Mouse (Mus musculus): Measurements from ENCODE around the gene Mgme1. TPM values are rescaled to one million over a fixed set of nuclear protein-coding genes. Genes with fewer than 3 reads are reported as not detected.

The Mgme1 gene
- polyA plus RNA-seq, 1 experiment from 2014 or later, result 11.1 TPM

GRCm38 (mm10) chr2:144239318-144239717 is 31.1 kb upstream of the Mgme1 start:
- no peak overlapping the region for H3K4me3 ChIP-seq
- WGBS, result 58% methylated on average over 2 of the region's 2 CpGs
- ATAC-seq (ENCODE audit: low FRiP score), result no peak

GRCm38 (mm10) chr2:144240095-144240899 is 30.2 kb upstream of the Mgme1 start:
- ATAC-seq (ENCODE audit: low FRiP score), result 0 out of 2 replicates have a peak, but pooled peaks have one; percentile 33
- Histone ChIP-seq H3K27ac (no peak overlapping the region), H3K9me3 (no peaks in the 10 kb centered on the region), H3K36me3 (no peaks in the 10 kb centered on the region), H3K9ac (no peak overlapping the region), H3K4me3 (no peak overlapping the region), H3K4me1 (replicated peaks) (0 out of 2 replicates have a peak, but pooled peaks cover 7% of the 10 kb centered on the region), H3K4me2 (no peak overlapping the region), H3K27me3 (no peaks in the 10 kb centered on the region)
- WGBS, result 90% methylated on average over 3 of the region's 3 CpGs

More at GRCm38 (mm10) chr2:144239318-144239717, 31.1 kb upstream of the Mgme1 start:
- no peaks in the 10 kb centered on the region for H3K9me3 ChIP-seq
- no peak overlapping the region for H3K27ac ChIP-seq
- H3K4me2 ChIP-seq, result no peak overlapping the region
- no peaks in the 10 kb centered on the region for H3K36me3 ChIP-seq
- H3K4me1 ChIP-seq (replicated peaks), result 0 out of 2 replicates have a peak, but pooled peaks cover 7% of the 10 kb centered on the region
- H3K27me3 ChIP-seq, result no peaks in the 10 kb centered on the region
- H3K9ac ChIP-seq, result no peak overlapping the region

- H3K36me3 ChIP-seq, result peaks cover 18% of the 10 kb centered on the region
- no peak for ATAC-seq (ENCODE audit: low FRiP score)
- H3K9ac ChIP-seq, result no peak overlapping the region
- 76% methylated on average over 7 of the region's 7 CpGs for WGBS
- no peaks in the 10 kb centered on the region for H3K9me3 ChIP-seq
- no peak overlapping the region for H3K27ac ChIP-seq
- H3K4me3 ChIP-seq, result no peak overlapping the region
- H3K4me1 ChIP-seq (replicated peaks), result peaks cover 16% of the 10 kb centered on the region
- H3K27me3 ChIP-seq, result no peaks in the 10 kb centered on the region
- H3K4me2 ChIP-seq, result no peak overlapping the region
Measured at GRCm38 (mm10) chr2:144245464-144245863, 25.0 kb upstream of the Mgme1 start.

GRCm38 (mm10) chr2:144246270-144246669 is 24.2 kb upstream of the Mgme1 start:
- Histone ChIP-seq H3K27ac (no peak overlapping the region), H3K4me2 (no peak overlapping the region), H3K36me3 (peaks cover 25% of the 10 kb centered on the region), H3K9ac (no peak overlapping the region), H3K4me3 (no peak overlapping the region), H3K27me3 (no peaks in the 10 kb centered on the region), H3K9me3 (no peaks in the 10 kb centered on the region), H3K4me1 (replicated peaks) (peaks cover 16% of the 10 kb centered on the region)
- no peak for ATAC-seq (ENCODE audit: low FRiP score)
- 87% methylated on average over 2 of the region's 2 CpGs for WGBS

- Histone ChIP-seq H3K4me3 (no peak overlapping the region), H3K4me2 (no peak overlapping the region), H3K27me3 (no peaks in the 10 kb centered on the region), H3K4me1 (replicated peaks) (peaks cover 16% of the 10 kb centered on the region), H3K27ac (no peak overlapping the region), H3K9me3 (no peaks in the 10 kb centered on the region), H3K36me3 (peaks cover 34% of the 10 kb centered on the region), H3K9ac (no peak overlapping the region; the same call in 1 of the 2 replicates)
- 55% methylated on average over 5 of the region's 5 CpGs for WGBS
- ATAC-seq (ENCODE audit: low FRiP score), result peak; percentile 54; the same call in 1 of the 2 replicates
Measured at GRCm38 (mm10) chr2:144247337-144247978, 23.0 kb upstream of the Mgme1 start.

- ATAC-seq (ENCODE audit: low FRiP score), result no peak
- peaks cover 16% of the 10 kb centered on the region for H3K4me1 ChIP-seq (replicated peaks)
- H3K4me2 ChIP-seq, result no peak overlapping the region
- no peak overlapping the region for H3K9ac ChIP-seq
- no peak overlapping the region for H3K4me3 ChIP-seq
- H3K9me3 ChIP-seq, result no peaks in the 10 kb centered on the region
- peaks cover 48% of the 10 kb centered on the region for H3K36me3 ChIP-seq
- H3K27me3 ChIP-seq, result no peaks in the 10 kb centered on the region
- no peak overlapping the region; the same call in 1 of the 2 replicates for H3K27ac ChIP-seq
- WGBS, result 41% methylated on average over 4 of the region's 4 CpGs
Measured at GRCm38 (mm10) chr2:144248613-144249376, 21.7 kb upstream of the Mgme1 start.

GRCm38 (mm10) chr2:144250111-144250510 is 20.4 kb upstream of the Mgme1 start:
- no peak for ATAC-seq (ENCODE audit: low FRiP score)
- Histone ChIP-seq H3K4me2 (no peak overlapping the region), H3K4me3 (no peak overlapping the region), H3K27ac (no peak overlapping the region), H3K9ac (no peak overlapping the region), H3K9me3 (no peaks in the 10 kb centered on the region), H3K27me3 (no peaks in the 10 kb centered on the region), H3K36me3 (peaks cover 61% of the 10 kb centered on the region), H3K4me1 (replicated peaks) (peaks cover 16% of the 10 kb centered on the region)

GRCm38 (mm10) chr2:144262837-144263236 is 7.6 kb upstream of the Mgme1 start:
- H3K4me3 ChIP-seq, result no peak overlapping the region
- H3K9me3 ChIP-seq, result no peaks in the 10 kb centered on the region
- H3K4me2 ChIP-seq, result no peak overlapping the region
- H3K36me3 ChIP-seq, result peaks cover 32% of the 10 kb centered on the region
- 91% methylated on average over 2 of the region's 2 CpGs for WGBS
- H3K4me1 ChIP-seq (replicated peaks), result peaks cover 20% of the 10 kb centered on the region
- ATAC-seq (ENCODE audit: low FRiP score), result no peak
- H3K9ac ChIP-seq, result no peak overlapping the region
- no peak overlapping the region for H3K27ac ChIP-seq
- H3K27me3 ChIP-seq, result no peaks in the 10 kb centered on the region

GRCm38 (mm10) chr2:144264398-144265119 is 5.9 kb upstream of the Mgme1 start:
- H3K4me2 ChIP-seq, result no peak overlapping the region
- H3K9ac ChIP-seq, result no peak overlapping the region
- H3K9me3 ChIP-seq, result no peaks in the 10 kb centered on the region
- H3K4me3 ChIP-seq, result no peak overlapping the region
- WGBS, result 85% methylated on average over 5 of the region's 5 CpGs
- peaks cover 37% of the 10 kb centered on the region for H3K4me1 ChIP-seq (replicated peaks)
- ATAC-seq (ENCODE audit: low FRiP score), result no peak
- peaks cover 15% of the 10 kb centered on the region for H3K36me3 ChIP-seq
- H3K27ac ChIP-seq, result no peak overlapping the region
- H3K27me3 ChIP-seq, result no peaks in the 10 kb centered on the region

- Histone ChIP-seq H3K9me3 (no peaks in the 10 kb centered on the region), H3K9ac (no peak overlapping the region), H3K27ac (no peak overlapping the region), H3K27me3 (no peaks in the 10 kb centered on the region), H3K4me2 (no peak overlapping the region), H3K4me3 (no peak overlapping the region), H3K4me1 (replicated peaks) (peaks cover 39% of the 10 kb centered on the region), H3K36me3 (peaks cover 12% of the 10 kb centered on the region)
- WGBS, result 75% methylated on average over 3 of the region's 3 CpGs
- no peak for ATAC-seq (ENCODE audit: low FRiP score)
Measured at GRCm38 (mm10) chr2:144265120-144265488, 5.4 kb upstream of the Mgme1 start.

GRCm38 (mm10) chr2:144265916-144266683 is 4.4 kb upstream of the Mgme1 start:
- no peak for ATAC-seq (ENCODE audit: low FRiP score)
- Histone ChIP-seq H3K27ac (no peak overlapping the region), H3K9ac (no peak overlapping the region), H3K4me3 (no peak overlapping the region), H3K4me1 (replicated peaks) (peaks cover 41% of the 10 kb centered on the region), H3K27me3 (no peaks in the 10 kb centered on the region), H3K4me2 (no peak overlapping the region), H3K36me3 (0 out of 2 replicates have a peak, but pooled peaks cover 5% of the 10 kb centered on the region), H3K9me3 (no peaks in the 10 kb centered on the region)
- 48% methylated on average over 4 of the region's 4 CpGs for WGBS

Data from hindbrain, embryonic 13.5 days (tissue).